Mouse (Mus musculus) ES-E14 (cell line): ENCODE data around the gene Ydjc.

Experiments
- CHD2 ChIP-seq: IDR thresholded peaks from 2 replicates; pipeline ENCODE4 v1.6.1; 2014; ENCODE audit warnings: mild to moderate bottlenecking, low read depth, low read length, inconsistent platforms
- HCFC1 ChIP-seq: IDR thresholded peaks from 2 replicates; pipeline ENCODE4 v1.6.1; 2012; ENCODE audit warnings: low read length, inconsistent platforms, borderline replicate concordance; ENCODE audit not compliant: insufficient read depth
- MAFK ChIP-seq: IDR thresholded peaks from 2 replicates; pipeline ENCODE4 v1.6.1; 2014; ENCODE audit warnings: mild to moderate bottlenecking, low read depth, low read length, inconsistent platforms; ENCODE audit not compliant: insufficient read depth

GRCm38 (mm10) chr16:17096938-17097337 lies 47.5 kb upstream of the Ydjc start:
- TF ChIP-seq MAFK (no peak), CHD2 (no peak), HCFC1 (no peak)
